Mouse (Mus musculus) embryonic fibroblast, embryonic 13.5 days (primary cell): Measurements from ENCODE around the gene Tmod4. TPM values are rescaled to one million over a fixed set of nuclear protein-coding genes. Genes with fewer than 3 reads are reported as not detected.
"Not testable (repeated sequence)": the region's sequence is repeated elsewhere in the genome, so short reads cannot be mapped to it uniquely, and the experiment has no call there.

Experiments used
- H3K27ac ChIP-seq: 2 replicates; pipeline ENCODE4 v1.5.1; 2012; ENCODE audit warnings: low read length, control low read depth, inconsistent platforms; ENCODE audit not compliant: insufficient read depth
- H3K4me1 ChIP-seq: 2 replicates; pipeline ENCODE4 v1.6.1; 2011; ENCODE audit warnings: low read length; ENCODE audit not compliant: control insufficient read depth, insufficient read depth
- H3K4me3 ChIP-seq: 2 replicates; pipeline ENCODE4 v1.5.1; 2011; ENCODE audit warnings: mild to moderate bottlenecking, control low read depth, low read length; ENCODE audit not compliant: insufficient read depth
- CTCF ChIP-seq: IDR thresholded peaks from 2 replicates; pipeline ENCODE4 v1.5.1; 2011; ENCODE audit warnings: mild to moderate bottlenecking, control low read depth, low read length, moderate library complexity, borderline replicate concordance; ENCODE audit not compliant: insufficient read depth
- POLR2A ChIP-seq: IDR thresholded peaks from 2 replicates; pipeline ENCODE4 v1.6.1; 2011; ENCODE audit warnings: low read depth, mild to moderate bottlenecking, control low read depth, low read length, moderate library complexity
- polyA plus RNA-seq: library from polyadenylated mRNA; stranded (reverse); fragments of >200 nt; gene quantifications from 2 replicates; pipeline ENCODE4 v1.2.4, GENCODE M21; 2011; ENCODE audit warnings: low read depth; ENCODE audit not compliant: missing spikeins, insufficient read length

The Tmod4 gene
- polyA plus RNA-seq: not detected in 2 replicates

DNA sequence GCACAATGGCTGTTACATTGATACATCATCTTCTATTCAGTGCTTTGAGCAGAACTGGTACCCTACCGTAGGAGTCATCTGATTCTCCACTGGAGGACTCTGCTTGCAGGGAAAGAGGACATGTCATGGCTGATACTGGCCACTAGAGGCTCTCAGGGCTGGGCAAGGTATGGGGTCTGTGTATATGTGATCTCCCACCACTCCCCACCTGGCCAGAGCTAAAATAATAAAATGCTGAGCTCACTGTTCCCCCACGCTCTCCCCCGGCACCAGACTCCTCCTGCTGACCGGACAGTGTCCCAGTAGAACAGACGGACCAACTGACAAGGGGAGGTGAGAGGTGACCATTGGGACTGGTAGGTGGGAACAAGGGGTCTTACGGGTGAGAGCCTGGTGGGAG is at the start of gene Tmod4:
Gene Tmod4, plus strand, starts transcription at position 231 of the 400 bp plus-strand sequence.
- no peaks in the 10 kb centered on the region for H3K4me1 ChIP-seq
- H3K27ac ChIP-seq: no peak within 1 kb of the TSS
- TF ChIP-seq POLR2A (no peak), CTCF (no peak)
- H3K4me3 ChIP-seq: no peak within 1 kb of the TSS

DNA sequence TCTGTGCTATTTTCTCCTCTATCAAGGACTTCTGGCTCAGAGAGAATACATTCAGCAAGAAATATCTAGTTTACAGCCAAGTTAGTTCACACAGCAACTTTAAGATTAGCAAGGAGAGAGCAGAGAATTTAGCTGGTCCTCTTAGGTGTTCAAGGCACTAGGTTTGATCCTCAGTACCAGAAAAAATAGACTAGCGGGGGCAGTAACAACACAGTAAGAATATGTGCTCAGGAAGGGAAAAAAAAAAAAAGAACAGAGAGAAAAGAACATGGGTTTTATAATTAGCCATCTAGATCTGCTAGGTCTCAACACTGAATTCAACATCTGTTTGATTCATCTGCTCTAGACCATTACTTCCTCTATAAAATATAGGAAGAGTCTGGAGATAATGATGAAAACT is 36.2 kb upstream of the Tmod4 start:
- Histone ChIP-seq H3K4me1 (no peaks in the 10 kb centered on the region), H3K4me3 (no peak overlapping the region), H3K27ac (no peak overlapping the region)
- no peak for TF ChIP-seq POLR2A
- no peak for TF ChIP-seq CTCF

DNA sequence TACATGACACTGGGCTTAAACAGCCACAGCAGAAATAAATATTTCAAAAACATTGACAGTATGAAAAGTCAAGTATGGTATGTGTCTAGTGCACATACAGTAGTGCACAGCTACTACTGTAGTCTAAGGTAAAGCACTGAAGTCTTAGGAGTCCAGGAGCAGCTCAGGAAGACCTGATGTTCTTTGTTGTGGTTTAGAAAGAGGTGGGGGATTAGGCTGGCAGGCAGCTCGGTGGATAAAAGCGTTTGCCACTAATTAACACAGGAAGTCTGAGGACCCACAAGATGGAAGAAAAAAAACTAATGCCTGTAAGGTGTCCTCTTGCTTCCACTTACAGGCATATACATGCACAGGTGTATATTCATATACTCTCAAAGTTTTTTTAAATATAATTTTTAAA is 23.4 kb upstream of the Tmod4 start:
- no peak for TF ChIP-seq CTCF
- Histone ChIP-seq H3K4me1 (no peaks in the 10 kb centered on the region; the same call in 1 of the 2 replicates), H3K27ac (no peak overlapping the region), H3K4me3 (no peak overlapping the region)

DNA sequence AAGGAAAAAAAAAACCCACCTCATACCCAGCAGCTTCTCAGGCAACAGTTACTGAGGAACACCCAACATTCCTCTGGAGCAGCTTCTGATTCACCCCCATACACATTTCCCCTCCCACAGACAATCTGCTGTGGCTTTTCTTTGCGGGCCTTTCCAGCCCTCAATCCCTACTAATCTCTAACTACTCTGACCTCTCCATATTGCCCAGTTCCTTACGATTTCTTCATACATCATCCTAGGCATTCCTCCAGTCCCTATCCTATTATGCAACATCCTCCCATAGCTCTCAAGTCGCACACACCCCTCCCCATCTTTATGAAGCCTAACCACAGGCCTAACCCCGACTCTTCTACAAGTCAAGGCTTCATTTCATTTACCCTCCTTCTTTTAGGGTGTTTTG is 19.2 kb upstream of the Tmod4 start:
- H3K4me1 ChIP-seq: no peaks in the 10 kb centered on the region
- H3K4me3 ChIP-seq: peak overlapping the region; percentile 98
- no peak for TF ChIP-seq CTCF
- no peak for TF ChIP-seq POLR2A
- peak overlapping the region; percentile 99 for H3K27ac ChIP-seq

DNA sequence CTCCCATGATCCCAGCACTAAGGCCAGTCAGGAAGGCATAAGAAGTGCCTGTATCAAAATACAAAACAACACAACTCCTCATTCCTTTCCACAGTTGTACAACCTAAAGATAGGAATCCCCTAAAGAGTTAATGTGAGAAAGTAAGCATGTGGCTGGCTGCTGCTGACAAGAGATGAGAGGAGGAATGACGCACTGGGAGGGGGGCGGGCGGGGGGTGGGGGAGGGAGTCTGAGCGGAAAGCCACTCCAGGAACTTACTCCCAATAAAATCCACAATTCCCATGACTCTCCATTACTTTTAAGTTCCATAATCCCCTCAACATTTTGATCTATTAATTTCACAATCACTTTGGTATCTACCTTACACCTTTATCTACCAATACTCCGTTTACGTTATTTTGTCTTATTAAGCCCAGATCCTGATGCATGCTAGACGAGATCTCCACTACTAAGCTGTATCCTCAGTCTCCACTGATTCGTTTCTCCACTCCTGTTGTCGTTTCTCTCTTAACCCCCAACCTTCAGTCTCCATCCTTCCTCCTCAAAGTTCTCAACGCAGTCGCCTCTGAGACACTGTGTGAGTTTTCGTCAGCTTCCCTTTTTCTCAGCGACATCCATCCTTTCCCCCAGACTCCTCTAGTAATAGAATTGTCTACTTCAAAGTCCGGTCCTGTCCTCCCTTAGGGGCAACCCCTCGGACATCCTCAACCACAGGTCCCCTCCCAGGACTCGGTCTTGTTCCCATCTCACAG is 18.5 kb upstream of the Tmod4 start:
- Histone ChIP-seq H3K4me1 (no peaks in the 10 kb centered on the region), H3K4me3 (peak overlapping the region; percentile 98), H3K27ac (peak overlapping the region; percentile 99)
- no peak for TF ChIP-seq POLR2A
- TF ChIP-seq CTCF: no peak

DNA sequence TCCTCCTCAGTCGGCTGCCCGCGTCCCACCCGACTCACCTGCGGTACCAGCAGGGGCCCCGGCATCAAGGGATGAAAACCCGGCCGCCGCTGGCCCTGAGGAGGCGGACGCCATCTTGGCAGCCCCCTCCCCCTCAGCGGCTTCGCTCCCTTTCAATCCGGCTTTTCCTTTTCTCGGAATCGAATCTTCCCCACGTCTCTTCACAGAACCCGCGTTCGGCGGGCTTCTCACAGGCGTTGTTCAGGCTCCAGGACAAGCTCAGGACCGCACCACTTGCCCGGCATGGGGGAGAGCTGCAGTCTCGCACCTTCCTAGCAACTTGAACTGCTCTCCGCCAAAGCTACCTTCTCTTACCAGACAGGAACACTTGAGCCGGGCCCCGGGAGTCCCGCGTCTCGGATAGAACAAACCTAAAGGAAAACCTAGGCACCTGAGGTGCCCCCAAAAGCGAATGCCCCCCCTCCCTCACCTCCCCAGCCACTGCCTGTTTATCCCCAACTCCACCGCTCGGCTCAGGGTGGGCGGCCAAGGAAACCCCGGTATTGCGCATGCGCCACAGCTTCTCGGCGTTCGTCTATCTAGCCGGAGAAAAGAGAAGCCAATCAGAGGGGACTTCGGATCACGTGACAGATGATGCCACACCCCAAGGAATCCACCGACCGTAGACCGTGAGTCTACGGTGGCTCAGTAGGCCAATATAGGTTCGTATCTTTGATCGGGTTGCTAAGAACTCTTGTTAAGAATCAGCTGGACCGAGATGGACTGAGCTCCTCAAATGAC is 17.7 kb upstream of the Tmod4 start, which contains the start of gene Pip5k1a:
Gene Pip5k1a, minus strand, starts transcription at position 593 of the 780 bp plus-strand sequence.
- Histone ChIP-seq H3K27ac (peak within 1 kb of the TSS; percentile 82), H3K4me1 (no peaks in the 10 kb centered on the region), H3K4me3 (peak within 1 kb of the TSS; percentile 98)
- TF ChIP-seq CTCF (no peak), POLR2A (peak; percentile 73)

DNA sequence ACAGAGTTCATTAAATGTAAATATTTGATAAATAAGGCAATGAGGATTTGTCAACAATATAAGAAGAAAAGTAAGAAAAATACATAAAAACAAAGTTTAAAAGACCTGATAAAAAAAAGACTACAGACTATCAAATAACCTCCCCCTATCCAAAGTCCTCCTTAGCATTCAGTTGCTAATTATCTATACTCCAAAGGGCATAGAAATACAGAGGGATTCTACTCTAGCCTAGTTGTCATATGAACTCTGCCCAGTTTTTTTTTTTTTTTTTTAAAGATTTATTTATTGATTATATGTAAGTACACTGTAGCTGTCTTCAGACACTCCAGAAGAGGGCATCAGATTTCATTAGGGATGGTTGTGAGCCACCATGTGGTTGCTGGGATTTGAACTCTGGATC is 17.0 kb upstream of the Tmod4 start:
- not testable (repeated sequence) for H3K4me1 ChIP-seq, H3K4me3 ChIP-seq
- H3K27ac ChIP-seq: peak overlapping the region; percentile 60; the same call in 1 of the 2 replicates

DNA sequence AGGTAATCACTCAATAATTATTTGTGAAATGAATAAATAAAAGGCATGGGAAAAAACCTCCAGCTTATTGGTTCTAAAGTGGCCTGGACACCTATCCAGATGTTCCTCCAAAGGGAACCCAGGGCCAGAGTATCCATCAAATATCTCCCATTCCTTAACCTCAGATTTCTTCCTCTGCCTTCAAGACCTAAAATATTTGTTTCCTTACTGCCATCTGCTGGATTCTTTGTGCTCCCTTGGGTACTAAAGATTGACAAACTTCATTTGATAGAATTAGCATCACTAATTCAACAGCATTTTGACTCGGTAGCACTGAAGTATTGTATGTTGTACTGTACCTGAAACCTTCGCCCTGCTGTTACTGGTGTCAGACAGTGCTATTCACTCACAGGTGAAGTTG is 16.4 kb upstream of the Tmod4 start:
- Histone ChIP-seq H3K27ac (no peak overlapping the region), H3K4me1 (peaks cover 3% of the 10 kb centered on the region), H3K4me3 (no peak overlapping the region)
- TF ChIP-seq POLR2A: no peak
- no peak for TF ChIP-seq CTCF

DNA sequence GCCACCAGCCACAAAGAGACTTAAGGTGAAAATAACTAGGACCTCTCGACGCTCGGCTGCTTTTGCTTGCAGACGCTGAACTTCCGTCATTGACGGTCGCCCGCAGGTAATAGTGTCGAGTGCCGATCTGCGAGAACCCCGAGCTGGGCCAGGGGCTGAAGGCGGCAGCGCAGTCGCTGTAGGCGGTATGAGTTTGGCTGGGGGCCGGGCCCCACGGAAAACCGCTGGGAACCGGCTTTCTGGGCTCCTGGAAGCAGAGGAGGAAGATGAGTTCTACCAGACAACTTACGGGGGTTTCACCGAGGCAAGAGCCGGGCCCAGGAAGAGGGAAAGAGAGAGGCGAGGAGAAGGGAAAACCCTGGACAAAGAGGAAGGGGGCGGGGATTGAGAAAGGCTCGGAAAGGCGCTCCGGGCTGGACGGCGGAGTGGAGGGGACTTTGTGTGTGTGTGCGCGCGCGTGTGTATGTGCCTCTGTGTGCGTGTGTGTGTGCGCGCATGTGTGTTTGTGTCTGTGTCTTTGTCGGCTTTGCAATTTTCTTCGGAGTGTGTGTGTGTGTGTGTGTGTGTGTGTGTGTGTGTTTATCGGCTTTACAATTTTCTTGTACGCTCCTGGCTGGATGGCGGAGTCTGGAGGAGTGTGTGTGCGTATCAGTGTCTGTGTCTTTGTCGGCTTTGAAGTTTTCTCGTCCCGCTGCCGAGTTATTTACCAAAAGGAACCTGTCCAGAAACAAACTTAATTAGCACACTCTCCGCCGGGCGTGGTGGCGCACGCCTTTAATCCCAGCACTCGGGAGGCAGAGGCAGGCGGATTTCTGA is 13.2 kb upstream of the Tmod4 start, which contains the start of gene Vps72:
Gene Vps72, plus strand, starts transcription at position 112 of the 816 bp plus-strand sequence.
- TF ChIP-seq POLR2A: peak; percentile 62
- TF ChIP-seq CTCF: no peak
- peak within 1 kb of the TSS; percentile 81 for H3K27ac ChIP-seq
- peaks cover 3% of the 10 kb centered on the region for H3K4me1 ChIP-seq
- peak within 1 kb of the TSS; percentile 79 for H3K4me3 ChIP-seq

DNA sequence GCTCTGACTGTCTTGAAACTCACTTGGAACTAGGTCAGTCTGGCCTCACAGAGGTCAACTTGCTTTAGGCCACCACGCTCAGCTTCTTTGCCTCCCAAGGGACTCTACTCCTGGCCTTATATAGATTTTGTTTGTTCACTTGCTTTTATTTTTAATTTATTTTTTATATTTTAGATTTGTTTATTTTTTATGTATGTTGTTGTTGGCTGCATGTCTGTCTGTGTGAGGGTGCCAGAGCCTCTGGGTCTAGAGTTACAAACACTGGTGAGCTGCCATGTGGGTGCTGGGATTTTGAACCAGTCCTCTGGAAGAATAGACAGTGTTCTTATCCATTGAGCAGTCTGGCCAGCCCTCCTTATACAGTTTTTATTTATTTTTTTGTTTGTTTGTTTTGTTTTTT is 11.5 kb upstream of the Tmod4 start:
- no peak overlapping the region for H3K4me3 ChIP-seq
- no peak for TF ChIP-seq CTCF
- TF ChIP-seq POLR2A: no peak
- peaks cover 7% of the 10 kb centered on the region for H3K4me1 ChIP-seq

More for the DNA sequence above, 11.5 kb upstream of the Tmod4 start:
- H3K27ac ChIP-seq: no peak overlapping the region
